Mouse (Mus musculus): ENCODE results near the gene Atp23. TPM values are rescaled to one million over a fixed set of nuclear protein-coding genes. Genes with fewer than 3 reads are reported as not detected.

Gene Atp23
- total RNA-seq (2022): 1 to 10 TPM; 3.7 to 5.8 (median 4.7) TPM

DNA sequence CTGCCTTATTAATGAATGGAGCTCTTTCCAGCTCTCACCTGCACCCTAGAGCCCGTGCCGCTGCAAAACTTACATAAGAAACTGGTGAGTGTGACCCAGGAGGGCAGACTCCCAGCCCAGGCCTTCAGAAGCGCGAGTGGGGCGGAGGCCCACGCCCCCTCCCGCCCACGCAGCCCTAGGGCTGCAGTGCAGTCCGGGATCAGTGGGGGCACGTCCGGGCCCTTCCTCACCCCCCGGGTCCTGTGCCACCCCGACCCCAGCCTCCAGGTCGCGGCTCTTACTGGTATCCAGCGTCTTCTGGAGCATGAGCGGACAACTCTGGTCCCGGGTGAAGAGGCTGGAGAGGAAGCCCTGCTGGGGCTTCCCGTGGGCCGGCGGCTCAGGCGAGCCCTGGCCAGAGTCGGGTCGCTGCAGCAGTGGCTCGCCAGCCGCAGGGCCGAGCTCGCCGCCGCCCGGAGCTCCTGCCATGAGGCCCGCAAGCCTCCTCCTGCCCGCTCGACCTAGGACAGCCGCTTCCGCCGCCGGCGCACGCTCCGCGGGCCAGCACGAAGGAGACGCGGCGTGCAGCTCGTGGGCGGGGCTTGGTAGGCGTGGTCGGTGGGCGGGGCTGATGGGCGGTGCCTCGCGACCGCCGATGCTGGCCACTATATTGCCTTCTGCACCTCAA, at the start of gene Atp23:
TSS of gene Atp23 (minus strand) at position 535 of the 667 bp plus-strand sequence.
- DNase-seq (ENCODE audit: low spot score): peak; percentile 93

DNA sequence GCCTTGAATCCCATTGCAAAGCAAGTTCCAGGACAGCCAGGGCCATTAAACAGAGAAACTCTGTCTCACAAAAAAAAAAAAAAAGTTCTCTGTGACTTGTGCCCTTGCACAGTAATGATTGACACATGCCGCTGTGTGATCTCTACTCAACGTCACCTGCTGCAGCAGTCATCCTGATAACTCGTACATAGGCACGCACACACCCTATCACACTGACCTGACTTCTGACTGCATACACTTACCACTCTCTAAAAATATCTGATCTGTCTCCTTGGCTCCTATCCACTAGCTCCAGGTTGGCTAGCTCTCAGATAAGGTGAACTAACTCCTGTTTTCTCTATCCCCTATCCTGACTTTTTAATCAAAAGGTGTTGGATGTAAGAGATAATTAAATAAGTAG, 49.4 kb upstream of the Atp23 start:
- DNase-seq (ENCODE audit: low spot score): no peak

DNA sequence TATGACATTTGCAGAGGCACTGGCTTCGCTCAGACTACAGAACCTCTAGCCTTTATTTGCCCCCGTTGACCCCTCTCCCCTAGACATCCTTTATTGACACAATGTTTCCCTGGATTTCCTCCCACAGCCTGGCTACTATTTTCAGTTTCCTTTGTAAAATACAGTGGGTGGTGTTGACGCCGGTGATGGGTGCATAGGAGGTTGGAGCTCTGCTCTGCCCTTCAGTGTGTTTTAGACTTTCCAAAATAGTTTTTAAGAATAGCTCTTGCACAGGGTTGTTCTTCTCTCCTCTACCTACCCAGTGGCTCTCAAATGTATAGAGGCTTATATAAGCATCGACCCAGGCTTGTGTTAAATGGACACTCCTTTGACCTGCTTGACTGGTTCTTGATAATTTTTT, 48.7 kb upstream of the Atp23 start:
- DNase-seq (ENCODE audit: low spot score): no peak

DNA sequence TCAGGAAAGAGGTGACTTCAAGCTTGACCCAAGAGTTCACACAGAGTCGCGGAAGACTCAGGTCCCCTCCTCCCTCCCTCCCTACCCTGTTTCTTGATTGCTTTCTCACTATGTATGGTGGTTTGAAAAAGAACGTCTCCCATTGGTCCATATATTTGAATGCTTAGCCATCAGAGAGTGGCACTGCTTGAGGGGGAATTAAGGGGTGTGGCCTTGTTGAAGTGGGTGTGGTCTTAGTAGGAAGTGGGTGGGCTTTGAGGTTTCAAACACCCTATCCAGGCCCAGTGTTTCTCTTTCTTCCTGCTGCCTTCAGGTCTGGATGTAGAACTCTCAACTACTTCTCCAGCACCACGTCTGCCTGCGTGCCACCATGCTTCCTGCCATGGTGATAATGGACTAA, 44.4 kb upstream of the Atp23 start:
- no peak for DNase-seq (ENCODE audit: low spot score)

DNA sequence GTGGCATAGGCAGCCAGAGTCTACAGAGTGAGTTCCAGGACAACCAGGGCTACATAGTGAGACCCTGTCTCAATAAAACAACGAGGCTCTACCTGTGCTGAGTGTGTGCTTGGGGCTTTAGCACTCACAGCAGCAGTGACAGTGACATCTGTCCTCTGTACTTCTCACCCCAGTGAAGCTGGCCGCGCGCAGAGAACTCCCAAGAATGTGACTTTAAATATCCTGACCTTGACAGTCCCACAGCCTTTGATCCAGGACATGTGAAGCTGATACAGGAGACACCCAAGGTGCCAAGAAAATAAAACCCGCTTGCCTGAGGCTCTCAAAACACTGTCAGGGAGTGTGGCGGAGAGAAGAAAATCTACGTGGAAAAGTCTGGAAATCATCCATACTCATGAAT, 39.8 kb upstream of the Atp23 start:
- DNase-seq (ENCODE audit: low spot score): no peak

DNA sequence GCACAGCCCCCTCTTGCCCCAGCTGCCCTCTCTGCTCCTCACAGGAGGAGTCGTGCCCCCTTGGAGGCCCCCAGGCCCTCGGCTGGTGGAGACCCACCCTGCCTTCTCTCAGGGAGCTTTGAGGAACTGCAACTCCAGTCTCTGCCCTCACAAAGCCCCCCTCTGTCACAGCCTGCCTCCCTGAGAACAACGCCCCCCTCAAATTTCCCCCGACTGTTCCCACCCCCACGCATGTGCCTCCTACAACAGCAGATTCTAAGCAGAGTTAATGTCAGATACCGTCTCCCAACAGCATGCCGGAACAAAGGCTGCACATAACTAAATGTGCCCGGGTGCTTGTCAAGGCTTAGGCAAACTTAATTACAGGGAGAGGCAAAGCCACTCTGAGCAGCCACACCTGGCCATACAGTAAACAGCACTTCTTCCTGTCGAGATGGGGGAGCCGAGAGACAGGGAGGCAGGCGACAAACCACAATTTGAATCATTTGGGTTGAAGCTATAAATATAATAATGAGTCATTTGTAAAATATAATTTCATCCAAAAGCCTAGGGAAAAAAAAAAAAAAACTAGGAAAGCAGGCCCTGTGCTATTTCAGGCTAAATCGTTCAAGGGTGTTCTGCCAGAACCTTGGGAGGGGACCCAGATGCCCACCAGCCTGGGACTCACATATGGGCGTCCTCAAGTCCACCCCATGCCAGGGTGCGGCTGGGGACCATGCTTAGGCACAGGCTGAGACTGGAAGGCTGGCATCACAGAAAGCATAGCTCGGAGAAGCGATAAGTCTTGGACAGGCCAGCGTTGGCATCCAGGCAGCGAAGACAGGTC, 34.6 kb upstream of the Atp23 start:
- DNase-seq (ENCODE audit: low spot score): no peak

DNA sequence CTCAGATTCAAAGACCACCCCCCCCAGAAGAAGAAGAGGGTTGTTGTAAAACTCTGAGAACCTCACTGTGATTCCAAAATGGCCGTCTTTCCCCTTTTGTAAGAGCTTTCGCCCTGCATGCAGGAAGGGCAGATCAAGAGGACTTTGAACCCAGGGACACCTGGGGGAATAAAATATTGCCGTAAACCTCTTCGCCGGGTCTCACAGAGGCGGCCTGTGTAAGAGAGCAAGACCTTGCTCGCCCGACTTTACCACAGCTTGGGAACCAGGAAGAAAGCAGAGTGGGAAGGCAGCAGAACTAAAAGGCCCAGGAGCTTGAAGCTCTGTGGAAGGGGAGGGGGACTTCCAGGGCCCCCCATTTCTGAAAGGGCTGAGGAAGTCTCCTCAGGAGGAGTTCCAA, 34.0 kb upstream of the Atp23 start:
- DNase-seq (ENCODE audit: low spot score): no peak

DNA sequence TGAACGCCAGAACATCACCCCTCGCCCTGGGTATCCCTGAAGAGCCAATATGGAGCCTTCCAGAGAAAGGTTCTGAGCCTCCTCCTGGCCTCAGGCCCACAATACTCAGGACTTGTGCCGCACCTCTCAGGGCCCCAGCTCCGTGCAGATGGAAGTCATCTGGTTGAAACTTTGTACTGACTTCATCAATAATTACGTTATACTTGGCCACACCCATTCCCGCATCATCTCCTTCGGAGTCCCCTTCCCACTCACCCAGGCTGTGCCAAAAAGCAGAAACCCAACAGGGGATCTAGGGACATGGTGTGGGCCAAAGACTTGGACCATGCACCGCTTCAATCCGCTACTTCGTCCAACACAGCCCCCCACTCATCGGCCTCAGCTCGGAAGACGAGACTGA, 33.4 kb upstream of the Atp23 start:
- no peak for DNase-seq (ENCODE audit: low spot score)

DNA sequence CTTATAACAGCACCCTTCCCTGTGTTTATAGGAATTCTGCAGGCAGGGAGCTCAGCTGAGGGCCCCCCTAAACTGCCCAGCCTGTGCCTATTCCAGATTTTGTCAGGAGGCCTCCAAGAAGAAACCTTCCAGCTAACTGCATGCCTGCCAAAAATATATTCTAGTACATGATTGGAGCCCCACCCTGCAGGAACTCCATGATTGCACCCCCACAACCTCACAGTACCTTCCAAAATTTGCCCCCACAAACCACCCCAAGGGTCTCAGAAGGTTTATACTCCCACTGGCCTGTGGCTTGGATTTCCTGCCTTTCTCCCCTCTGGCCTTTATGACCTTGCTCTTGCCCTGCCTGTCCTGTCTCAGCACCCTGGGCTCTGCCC, 30.6 kb upstream of the Atp23 start:
- no peak for DNase-seq (ENCODE audit: low spot score)

DNA sequence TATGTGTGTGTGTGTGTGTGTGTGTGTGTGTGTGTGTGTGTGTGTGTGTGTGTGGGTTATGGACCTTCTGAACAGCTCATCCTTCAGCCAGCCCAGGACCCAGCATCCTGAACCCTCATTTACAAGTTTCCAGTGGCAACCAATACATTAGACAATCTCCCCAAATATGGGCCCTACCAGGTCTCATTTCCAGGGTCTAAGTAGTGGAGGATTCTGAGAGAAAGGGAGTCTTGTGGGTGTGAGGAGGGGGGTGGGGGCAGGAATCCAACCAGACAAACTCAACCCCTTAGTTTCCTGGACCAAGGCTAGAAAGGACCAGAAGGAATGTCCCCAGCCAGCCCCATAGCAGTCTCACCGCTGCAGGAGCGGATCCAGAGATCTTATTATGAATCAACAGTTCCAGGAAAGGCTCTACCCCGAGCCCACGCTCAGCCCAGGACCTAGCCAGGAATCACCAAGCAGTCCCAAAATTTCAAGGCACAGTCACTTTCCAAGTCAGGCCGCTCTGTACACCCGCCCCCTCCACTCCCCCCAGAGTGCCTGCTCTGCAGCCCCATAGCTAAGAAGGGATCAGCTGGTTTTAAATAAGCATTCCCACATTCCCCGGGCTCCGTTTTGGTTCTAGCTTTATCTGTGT, 30.1 kb upstream of the Atp23 start:
- DNase-seq (ENCODE audit: low spot score): no peak

DNA sequence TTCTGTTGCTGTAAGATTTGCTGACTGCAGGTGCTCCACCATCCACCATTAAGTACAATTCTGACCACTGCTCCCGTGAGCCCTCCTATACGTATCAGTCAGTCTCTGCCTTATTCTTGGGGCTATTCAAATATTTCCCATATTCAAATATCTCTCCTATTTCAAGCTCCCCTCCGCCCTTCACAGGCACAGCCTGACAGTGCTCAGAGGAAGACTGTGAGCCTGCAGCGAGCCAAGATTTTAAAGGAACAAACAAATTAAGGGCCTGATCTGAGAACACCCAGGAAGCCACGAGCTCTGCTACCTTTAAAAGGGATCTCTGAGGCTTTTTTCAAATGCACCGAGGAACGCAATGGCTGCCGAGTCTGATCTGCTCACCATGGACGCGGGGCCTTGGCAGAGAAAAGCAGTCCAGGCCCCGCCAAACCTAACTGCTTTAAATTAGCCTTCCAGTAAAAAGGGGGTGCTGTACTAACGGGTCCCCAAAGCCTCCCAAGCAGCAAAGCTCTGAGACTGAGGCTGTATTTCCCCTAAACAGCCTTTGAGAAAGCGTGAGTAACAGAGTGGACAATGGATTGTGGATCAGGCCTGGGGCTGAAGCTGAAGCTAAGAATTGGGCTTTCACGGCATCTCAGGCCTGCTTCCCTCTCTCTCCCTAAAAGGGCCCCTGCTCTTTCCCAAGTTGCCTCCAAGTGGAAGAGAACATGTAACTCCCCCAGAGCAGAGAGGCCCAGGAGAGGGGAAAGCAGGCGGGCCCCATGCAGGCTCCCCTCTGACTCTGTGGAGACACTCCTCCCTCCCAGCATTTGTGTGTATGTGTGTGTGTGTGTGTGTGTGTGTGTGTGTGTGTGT, 29.3 kb upstream of the Atp23 start:
- DNase-seq (ENCODE audit: low spot score): no peak

DNA sequence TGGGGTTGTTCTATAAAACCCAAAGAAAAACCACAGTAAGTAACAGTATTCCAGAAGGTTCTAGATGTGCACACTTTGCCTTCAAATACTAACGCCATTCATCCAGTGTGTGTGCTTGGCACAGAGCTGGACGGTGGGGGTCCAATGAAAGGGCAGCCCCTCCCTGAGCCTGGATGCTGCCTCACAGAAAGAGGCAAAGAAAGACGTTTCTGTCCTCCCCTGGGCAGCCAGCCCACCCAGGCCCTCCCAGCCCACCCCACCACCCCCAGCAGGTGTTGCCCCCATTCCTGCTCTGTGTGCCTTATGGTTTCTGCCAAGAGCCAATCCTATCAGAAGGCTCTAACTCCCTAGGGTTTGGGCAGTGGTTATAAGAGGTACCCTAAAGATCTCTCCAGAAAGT, 28.4 kb upstream of the Atp23 start:
- no peak for DNase-seq (ENCODE audit: low spot score)

DNA sequence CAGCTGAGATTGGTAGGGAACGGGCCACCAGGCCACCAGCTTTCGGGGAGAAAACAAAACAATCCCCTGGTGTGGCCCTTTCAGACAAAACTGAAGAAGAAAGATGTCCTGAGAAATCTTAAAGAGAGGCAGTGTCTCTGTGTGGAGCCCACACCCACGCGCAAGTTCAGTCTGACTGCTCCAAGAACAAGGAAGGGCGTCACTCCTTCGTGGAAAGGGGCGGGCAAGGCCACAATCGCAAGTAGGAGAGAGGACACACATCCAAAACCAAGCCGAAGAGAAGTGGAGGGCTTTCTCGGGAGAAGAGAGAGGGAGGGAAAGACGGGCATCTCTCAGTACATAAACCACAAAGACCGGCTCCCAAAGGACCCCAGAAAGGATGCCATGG, 27.7 kb upstream of the Atp23 start:
- DNase-seq (ENCODE audit: low spot score): peak; percentile 80

DNA sequence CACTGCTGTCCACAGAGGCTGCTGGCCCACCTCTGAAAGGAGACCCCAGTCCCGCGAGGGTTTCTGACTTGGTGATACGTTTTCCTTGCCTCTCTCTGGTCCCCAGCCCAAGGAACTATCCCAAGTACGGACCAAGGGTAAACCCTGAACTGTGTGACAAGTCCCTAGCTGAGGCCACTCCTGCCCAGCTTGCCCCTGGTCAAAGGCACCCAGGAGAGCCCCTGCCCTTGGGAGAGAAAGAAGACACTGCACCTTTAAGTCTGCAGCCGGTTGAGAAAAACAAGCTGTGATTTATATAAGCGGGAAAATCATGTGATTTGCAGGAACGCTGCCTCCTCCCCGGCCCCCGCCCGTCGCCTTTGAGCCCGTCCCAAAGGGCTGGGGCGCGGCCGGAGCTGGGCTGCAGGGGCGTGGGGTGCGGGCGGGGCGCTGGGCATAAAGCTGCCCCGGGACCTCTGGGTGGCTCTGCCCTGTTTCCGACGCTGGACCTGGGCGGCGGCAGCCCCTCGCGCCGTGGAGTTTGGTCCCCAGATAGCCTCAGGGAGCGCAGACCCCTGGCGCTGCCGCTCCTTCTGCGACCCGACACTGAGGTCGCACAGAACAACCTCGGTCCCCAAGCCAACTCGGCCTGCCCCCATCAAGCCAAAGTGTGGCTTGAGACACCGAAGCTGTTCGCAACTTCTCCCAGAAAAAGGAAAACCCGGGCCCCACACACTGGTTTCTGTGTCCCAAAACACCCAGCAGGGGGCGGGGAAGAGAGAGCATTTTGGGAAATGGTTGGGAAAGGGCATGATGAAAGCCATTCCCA, 27.1 kb upstream of the Atp23 start:
- DNase-seq (ENCODE audit: low spot score): peak; percentile 88

DNA sequence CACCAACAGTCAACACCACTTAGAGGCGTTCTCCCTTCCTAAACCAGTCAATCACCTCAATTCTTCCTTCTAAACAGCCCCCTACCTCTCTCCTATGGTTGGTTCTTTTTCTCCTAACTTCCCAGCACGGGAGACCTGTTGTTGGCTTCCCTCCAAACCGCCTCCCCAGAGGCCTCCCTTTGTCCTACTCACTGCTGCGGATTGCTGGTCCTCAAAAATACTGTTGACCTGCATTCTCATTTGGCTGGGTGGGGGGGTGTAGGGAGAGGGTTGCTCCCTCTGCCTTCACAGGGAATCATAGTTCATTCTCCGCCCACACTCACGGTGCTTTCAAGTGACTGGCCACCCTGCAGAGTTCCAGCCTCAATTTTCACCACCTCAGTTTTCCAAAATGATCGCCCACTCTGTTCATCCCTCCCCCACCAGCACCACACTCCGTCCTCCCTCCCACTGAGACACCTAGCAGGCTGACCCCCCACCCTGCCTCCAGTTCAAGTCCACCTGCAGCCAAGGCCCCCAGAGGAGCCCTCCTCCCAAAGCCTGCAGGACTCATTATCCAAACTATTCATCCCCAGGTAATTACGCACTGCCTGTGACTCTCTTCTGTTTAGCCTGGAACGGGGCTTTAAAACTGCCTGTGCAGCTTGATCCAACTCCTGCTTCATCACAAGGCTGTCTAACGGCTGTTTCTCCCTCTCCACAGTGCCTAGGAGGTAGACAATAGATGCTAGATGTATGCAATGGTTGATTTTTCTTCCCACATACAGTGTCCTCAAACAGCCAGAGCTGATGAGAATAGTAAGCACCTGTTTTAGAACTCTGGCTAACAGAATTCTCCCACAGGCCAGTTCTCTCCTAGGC, 26.2 kb upstream of the Atp23 start:
- DNase-seq (ENCODE audit: low spot score): no peak

DNA sequence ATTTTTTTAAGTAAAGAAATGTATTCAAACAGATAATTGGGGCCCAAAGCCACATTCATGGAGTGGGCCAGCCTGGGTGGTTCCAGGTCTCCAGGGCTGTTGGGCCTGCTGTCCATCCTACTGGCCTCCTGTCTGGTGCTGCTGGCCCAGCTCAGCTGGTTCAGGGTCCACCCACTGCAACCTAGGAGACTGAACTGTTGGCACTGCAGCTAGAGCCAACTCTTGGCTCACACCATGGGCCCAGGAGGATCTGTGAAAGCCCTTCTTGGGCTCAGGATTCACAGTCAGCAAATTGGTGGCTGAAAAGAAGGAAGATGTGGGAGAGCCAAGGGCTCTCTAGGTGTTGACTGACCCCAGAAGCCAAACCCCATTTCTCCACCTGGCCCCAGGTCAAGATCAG, 24.2 kb upstream of the Atp23 start:
- no peak for DNase-seq (ENCODE audit: low spot score)

DNA sequence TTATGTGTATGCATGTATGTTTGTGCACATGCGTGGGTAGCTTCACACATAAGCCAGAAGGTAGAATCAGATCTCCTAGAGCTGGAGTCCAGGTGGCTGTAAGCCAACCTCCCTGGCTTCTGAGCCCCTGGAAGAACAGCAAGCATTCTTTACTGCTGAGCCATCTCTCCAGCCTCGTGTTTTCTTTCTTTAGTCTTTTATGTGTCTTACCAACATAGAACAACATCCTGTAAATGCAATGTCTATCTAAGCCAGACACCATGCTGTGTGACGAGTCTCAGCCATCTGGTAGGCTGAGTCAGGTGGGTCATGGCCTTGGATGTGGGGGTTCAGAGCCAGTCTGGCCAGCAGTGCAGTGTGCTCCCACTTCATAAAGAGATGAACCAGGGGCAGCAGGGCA, 22.9 kb upstream of the Atp23 start:
- no peak for DNase-seq (ENCODE audit: low spot score)

DNA sequence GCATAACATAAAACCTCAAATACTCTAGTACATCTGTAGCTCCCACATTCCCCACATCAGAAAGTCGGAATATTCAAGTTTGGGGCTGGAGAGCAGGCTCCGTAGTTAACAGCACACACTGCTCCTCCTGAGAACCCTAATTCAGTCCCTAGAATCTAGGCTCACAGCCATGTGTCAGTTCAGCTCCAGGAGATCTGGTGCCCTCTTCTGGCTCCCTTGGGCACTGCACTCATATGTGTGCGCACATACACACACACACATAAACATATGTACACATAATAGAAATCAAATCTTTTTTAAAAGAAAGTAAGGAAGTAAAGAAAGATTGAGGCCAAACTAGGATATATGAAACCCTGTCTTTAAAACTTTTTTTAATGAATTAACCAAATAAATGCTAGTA, 19.1 kb upstream of the Atp23 start:
- no peak for DNase-seq (ENCODE audit: low spot score)

DNA sequence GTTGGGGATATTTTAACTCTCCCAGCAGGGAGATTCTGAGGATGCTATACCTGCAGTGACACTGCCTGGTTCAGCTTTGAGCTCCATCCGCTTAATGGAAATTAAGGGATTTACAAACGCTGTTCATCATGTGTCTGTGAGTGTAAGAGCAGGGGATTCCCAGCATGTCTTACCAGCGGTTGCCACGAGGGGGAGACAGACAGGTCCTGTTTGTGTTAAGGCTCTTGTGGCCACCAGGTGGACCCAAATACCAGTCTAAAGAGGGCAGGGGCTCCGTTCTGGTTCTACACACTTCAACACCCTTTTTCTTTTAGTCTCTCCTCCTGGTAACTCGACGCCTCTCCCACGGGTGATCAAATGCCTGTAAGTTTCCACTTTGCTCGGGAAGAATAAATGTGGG, 17.9 kb upstream of the Atp23 start:
- DNase-seq (ENCODE audit: low spot score): peak; percentile 95

DNA sequence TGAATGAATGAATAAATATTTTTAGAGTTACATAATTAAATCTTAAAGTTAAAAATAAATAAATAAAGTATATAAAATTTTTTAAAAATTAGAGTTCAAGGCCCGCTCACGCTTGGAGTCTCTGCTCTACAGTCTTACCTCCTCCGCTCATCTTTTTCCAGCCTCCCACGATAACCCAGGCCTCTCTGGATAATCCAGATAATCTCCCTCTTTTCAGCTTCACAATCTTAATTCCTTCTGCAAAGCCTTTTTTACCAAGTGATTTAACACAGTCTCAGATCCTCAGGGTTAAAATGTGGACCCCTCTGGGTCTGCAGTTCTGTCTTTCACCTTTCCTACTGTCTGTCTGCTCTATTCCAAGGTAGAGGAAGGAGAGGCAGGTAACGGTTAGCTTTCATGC, 13.1 kb upstream of the Atp23 start:
- no peak for DNase-seq (ENCODE audit: low spot score)

All from heart, adult 8-10 months (tissue).